Mouse (Mus musculus) spleen, adult 12 weeks (tissue): ENCODE data around the gene Gm20683.
"Not testable (repeated sequence)": the region's sequence is repeated elsewhere in the genome, so short reads cannot be mapped to it uniquely, and the experiment has no call there.

Source experiments
- DNase-seq: peaks from one replicate; pipeline ENCODE4 v3.0.0; 2022; ENCODE audit warnings: low spot score

Gene Gm20683

DNA sequence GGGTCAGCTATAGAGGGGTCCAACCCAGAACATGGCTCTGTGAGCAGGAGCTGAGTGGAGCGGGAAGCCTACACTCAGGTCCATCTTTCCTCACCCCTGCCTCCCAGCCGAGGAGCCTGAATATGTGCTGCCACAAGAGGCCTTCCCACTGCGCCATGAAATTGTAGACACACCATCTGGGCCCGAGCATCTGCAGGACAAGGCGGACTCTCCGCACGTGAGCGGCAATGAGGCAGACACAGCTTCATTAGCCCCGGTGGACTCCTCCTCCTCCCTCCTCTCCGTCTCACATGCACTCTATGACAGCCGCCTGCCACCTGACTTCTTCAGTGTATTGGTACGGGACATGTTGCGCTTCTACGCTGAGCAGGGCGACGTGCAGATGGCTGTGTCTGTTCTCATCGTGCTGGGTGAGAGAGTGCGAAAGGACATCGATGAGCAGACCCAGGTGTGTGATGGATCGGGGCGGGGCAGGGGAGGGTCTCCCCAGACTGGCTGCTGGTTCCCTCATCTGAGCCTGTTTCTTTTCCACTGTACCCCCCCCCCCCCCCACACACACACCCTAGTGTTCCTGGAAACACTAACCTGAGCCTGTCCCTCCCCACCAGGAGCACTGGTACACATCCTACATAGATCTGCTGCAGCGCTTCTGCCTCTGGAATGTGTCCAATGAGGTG is 13.9 kb downstream of the Gm20683 start:
- no peak for DNase-seq

DNA sequence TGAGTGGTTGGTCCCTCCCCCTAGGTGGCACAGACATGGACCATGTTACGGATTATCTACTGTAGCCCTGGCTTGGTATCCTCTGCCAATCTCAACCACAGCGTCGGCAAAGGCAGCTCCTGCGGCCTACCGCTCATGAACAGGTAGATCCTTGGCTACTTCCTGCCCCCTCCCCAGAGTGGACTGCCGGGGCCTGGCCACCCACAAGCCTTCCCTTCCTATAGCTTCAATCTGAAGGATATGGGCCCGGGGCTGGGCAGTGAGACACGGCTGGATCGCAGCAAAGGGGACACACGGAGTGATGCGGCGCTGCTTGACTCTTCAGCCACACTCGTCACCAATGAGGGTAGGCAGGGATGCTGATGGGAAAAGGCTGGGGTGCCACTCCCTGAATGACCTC is 14.6 kb downstream of the Gm20683 start:
- DNase-seq, result no peak

DNA sequence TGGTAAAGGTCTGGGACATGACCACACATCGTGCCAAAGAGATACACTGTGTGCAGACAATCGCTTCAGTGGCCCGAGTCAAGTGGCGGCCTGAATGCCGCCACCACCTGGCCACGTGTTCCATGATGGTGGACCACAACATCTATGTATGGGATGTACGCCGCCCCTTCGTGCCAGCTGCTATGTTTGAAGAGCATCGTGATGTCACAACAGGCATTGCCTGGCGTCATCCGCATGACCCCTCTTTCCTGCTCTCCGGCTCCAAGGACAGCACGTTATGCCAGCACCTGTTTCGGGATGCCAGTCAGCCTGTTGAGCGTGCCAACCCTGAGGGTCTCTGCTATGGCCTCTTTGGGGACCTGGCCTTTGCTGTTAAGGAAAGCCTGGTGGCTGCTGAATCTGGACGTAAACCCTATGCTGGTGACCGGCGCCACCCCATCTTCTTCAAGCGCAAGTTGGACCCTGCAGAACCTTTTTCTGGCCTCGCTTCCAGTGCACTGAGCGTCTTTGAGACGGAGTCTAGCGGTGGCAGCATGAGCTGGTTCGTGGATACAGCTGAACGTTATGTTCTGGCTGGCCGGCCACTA is 15.5 kb downstream of the Gm20683 start:
- no peak for DNase-seq

DNA sequence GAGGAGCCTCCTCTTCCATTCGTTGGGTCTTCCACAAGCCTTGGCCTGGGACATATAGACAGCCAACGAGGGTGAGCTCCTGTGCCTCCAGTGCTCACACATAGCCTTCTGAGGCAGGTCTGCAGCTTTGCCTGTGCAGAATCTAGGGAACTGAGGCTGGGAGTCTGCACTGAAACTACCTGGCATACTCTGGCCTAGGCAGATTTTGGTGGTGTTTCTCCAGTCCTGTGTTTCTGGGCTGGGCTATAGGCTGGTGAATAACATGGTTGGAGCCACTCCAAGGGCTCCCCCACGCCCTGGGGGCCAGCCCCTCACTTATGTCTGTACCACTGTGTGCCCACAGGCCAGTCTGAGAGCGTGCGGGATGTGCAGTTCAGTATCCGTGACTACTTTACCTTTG is 16.3 kb downstream of the Gm20683 start:
- no peak for DNase-seq

DNA sequence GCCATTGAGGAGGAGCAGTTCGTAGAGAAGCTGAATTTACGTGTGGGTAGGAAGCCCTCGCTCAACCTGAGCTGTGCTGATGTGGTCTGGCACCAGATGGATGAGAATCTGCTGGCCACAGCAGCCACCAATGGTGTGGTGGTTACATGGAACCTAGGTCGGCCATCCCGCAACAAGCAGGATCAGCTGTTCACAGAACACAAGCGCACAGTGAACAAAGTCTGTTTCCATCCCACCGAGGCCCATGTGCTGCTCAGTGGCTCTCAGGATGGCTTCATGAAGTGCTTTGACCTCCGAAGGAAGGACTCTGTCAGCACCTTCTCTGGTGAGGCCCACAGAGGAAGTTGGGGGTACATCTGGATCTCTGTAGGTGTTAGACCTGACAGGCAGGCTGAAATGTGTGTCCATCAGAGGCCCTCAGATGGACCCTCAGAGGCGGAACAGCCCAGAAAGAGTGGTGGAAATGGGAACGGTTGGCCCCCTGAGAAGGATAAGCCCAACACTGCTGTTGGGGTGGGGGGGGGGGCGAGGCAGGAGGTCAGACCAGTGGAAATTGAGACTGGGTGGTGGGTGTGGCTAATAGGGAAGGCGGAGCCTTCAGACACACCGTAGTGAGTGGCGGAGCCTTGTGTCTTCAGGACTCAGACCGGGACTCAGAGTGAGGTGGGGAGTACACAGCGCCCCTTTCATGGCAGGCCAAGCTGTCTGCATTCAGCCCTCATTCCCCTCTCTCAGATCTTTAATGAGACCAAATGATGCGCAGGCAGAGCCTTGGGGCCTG is 17.0 kb downstream of the Gm20683 start:
- DNase-seq, result no peak

DNA sequence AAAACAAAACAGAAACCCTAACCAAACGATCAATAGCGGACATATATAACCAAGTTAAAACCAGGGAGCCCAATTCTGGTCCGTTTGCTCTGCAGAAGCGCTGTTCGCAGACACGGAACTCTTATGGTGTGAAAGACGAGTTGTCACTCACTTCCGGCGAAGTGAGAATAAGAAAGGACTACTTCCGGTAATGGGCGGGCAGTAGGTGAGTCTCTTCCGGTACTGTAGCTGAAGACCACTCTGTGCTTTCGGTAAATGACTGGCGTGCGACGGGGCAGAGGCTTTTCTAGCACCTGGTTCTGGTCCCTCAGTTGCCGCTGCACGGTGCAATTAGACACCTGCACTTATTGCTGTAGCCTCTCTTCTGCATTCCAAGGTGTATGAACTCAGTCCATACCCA is 18.1 kb downstream of the Gm20683 start, which contains the start of gene Wdr24:
Gene Wdr24, plus strand, starts transcription at position 176 of the 400 bp plus-strand sequence.
- DNase-seq, result peak; percentile 65

DNA sequence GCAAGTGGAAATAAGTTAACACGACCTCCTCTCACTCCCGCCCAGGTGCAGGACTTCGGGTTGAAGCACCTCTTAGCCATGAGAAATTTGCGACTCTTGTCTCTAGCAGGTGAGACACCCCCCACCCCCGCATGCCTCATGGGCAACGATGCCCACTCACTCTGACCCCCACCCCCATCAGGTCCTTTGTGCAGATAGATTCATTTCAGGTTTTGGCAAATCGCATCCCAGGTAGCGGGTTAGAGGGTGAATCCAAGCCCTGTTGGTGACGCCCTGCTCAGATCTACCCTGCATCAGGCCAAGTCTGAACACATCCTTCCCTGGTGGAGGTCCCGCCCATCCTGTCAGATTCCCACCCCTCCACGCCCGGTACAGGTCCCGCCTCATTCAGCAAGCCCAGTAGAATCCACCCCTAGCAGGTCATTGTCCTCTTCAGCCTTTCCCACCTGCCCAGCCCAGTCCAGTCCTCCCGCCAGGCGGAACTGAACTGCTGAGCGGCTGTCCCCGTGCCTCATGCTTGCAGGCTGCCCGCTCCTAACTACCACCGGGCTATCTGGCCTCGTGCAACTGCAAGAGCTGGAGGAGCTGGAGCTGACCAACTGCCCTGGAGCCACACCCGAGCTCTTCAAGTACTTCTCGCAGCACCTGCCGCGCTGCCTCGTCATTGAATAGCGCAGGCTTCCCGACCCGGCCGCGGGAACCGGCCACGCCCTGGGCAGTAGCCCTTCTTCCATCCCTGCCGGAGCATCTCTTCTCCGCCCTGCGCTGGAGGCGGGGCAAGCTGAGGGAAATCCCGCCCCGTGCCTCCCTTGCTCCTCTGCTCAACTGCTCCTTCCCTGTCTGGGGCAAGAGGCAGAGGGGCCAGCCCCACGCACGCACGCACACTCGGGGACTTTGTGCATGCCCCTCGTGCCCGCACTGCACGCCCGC is 22.4 kb downstream of the Gm20683 start:
- no peak for DNase-seq

DNA sequence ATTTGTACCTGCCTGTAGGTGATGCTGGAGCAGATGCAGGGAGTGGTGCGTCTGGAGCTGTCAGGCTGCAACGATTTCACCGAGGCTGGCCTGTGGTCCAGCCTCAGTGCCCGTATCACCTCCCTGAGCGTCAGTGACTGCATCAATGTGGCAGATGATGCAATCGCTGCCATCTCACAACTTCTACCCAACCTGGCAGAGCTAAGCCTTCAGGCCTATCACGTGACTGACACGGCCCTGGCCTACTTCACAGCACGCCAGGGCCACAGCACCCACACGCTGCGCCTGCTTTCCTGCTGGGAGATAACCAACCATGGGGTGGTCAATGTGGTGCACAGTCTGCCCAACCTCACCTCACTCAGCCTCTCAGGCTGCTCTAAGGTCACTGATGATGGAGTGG is 23.9 kb downstream of the Gm20683 start:
- DNase-seq, result no peak

DNA sequence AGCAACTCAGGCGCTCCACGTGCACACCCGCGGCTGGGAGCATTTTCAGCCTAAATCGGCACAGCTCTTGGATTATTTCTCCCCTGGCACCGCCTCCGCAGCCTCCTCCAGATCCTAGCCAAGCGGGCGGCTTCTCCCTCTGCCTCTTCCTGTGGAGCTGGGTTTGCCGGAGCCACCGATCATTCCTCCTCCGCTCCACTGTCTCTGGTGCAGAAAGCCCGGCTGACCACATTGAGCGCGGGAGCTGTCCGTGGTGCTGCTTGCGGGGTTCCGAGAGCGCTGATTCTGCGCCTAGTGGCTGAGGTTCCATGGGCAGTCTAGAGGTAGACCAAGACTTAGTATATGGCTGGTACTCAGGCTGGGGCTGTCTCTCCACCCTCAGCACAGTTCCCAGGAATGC is 28.1 kb downstream of the Gm20683 start:
- no peak for DNase-seq

DNA sequence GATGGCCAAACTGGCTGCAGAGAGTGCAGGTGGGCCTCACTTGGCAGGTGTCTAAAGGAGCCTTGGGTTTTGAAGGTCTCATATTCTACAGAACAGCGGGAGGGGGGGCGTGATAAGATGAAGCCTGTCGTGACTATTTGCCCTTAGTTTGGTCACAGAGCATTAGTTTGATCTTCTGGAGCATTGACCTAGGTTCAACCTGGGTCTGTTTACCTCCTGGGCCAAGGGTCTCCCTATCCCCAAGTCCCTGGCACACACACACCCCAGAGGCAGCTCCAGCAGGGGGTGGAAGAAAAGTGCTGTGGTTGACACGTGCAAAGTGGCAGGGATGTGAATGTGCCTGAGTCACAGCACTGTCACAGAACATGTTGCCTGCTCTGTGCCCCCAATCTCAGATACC is 30.7 kb downstream of the Gm20683 start:
- DNase-seq, result no peak

DNA sequence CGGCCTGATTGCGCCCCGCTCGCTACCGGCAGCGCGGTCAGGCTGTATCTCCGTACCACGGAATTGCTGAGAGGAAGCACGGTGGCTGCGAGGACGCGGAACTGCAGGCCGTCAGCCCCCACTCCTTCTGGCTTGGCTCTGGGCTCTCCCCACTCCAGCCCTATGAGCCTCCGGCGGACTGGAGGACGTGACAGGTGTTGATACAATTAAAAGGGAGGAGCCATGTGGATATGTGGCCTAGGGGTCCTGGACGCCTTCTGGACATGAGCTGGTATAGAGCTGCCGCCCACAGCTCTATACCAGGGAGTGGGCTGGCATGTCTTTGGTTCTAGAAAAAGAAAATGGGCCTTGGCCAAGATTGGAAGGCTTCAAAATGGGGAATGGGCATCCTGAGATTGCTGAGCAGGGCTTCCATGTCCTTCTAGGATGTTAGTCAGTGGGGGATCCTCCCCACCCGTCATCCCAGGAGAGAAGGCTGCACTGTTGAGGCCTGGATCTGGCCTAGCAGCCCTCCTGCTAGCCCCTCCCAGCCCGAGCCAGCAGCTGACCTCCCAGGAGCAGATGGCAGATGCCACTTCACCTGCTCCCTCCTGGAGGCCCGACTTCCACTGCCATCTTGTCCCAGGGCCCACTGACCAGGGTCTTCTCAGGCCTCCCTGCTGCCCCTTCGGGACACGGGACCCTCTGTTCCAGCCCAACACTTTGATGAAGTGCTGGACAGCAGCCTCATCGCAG is 31.8 kb downstream of the Gm20683 start:
- DNase-seq, result no peak

DNA sequence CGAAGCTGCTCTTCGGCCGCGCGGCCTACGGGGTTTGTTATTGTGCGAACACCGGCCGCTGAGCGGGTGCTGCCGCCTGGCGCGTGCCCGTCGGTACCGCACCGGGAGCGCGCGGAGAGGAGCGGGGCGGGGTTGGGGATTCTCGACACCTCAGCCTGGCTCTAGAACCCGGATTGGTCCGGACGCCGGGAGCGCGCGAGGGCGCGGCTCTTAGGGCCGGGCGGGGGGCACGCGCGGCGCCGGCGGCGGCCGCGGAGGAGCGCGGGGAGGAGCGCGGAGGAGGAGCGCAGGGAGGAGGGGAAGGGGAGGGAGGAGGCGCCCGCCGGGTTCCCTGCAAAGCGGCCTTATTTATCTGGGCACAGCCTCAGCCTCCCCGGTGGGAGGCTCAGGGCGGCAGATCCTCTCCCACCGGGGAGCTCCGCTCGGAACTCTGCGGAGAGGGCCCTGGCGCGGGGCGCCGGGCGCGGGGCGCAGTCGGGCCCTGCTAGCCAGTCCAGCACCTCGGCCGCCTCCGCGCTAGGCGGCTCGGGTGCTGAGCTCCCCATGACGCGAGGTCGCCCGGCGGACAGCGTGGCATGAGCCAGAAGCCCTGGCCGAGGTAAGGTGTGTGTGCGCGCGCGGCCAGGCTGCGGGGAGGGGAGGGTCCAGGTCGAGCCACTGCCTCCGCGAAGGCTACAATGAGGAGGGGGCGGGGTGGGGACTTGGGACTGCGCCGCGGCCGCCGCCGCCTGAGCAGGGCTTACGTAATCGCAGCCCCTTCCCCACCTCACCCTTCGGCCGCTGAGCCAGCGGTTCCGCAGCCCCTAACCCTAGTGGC is 32.6 kb downstream of the Gm20683 start, which contains the start of gene Fbxl16:
Gene Fbxl16, plus strand, starts transcription at position 297 of the 817 bp plus-strand sequence.
- no peak for DNase-seq

DNA sequence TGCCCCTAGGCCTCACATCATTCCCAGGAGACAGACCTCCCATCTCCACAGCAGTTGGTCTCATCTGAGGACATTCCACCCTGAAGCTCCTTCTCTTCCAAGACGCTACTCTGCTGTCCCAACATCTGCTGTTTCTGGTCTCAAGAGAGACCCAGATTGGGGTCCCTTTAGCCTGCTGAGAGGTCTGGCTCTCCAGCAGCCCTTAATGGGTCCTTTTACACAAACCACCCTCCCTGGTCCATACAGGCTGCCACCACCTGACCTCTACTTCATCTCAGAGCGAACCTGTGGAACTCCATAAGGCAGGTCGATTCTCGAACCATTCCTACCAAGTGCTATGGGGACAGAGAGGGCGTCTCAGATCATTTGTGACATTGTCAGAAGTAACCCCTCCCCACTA is 33.5 kb downstream of the Gm20683 start:
- no peak for DNase-seq

DNA sequence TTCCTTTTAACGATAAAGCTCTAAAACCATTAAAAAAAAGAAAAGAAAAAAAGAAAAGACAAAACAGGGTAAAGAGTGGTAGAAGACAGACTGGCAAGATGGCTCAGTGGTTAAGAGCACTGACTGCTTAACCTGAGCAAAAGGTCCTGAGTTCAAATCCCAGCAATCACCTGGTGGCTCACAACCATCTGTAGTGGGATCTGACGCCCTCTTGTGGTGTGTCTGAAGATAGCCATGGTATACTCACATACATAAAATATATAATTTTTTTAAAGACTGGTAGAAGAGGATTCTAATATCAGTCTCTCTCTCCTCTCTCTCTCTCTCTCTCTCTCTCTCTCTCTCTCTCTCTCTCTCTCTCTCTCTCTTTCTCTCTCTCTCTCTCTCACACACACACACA is 34.1 kb downstream of the Gm20683 start:
- DNase-seq, result not testable (repeated sequence)

DNA sequence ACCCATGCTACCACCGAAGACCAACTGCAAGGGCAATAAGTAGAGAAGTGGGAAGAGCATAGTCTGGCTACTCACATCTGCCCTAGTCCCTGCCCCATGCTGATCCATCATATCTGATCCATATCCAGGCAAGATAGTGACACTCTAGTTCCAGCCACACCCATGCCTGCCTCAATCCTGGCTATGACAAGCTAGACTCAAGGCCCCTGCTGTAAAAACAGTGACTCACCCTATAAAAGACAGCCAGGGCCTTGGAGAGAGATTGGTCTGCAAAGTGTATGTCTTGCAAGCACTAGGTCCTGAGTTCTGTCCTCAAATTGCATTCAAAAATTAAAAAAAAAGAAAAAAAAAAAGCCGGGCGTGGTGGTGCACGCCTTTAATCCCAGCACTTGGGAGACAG is 35.1 kb downstream of the Gm20683 start:
- no peak for DNase-seq

DNA sequence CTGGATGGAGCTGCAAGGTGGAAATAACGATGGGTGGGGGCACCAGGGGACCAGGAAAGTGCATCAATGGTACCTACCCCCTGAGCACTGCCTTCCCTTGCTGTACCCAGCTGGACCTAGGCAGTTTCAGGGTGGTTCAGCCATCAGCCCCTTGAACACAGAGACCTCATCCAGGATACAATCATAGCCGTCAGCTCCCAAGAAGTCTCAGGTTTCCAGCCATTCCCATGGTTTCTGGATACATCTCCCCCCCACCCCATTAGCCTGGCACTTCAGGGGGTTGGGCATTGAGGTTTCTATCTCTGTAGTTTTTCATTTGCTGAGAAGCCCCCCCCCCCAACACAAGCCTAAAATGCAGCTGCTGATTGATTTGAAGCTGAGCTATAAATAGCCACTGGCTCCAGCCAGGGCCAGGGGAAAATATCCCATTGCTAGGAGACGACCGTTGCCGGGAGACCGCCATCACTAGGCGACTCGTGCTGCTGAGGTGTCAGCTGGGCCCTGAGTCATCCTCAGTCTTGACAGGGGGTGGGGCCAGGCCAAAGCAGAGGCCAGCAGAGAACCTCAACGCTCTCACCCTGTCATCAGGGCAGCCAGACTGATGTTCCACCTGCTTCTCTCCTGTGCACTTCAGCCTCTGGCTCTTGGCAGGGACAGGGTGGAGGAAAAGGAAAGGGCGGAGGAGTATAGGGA is 38.6 kb downstream of the Gm20683 start:
- no peak for DNase-seq

DNA sequence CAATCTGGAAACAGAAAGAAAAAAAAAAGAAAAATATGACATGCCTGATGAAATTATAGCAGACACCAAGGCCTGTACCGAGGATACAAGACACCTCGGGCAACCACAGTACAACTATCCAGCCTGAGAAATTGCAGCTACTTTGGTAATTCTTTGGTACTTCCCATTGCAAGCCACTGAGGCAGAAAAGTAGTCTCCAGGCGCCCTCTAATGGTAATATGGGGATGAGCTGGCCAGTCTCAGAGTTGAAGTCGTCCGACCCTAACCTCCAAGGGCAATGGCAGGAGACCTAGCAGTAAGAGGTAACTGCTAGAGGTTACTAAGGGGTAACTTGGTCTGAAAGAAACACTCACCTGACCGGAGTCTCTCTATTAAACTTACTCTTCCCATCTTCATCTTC is 40.5 kb downstream of the Gm20683 start:
- peak; percentile 50 for DNase-seq

DNA sequence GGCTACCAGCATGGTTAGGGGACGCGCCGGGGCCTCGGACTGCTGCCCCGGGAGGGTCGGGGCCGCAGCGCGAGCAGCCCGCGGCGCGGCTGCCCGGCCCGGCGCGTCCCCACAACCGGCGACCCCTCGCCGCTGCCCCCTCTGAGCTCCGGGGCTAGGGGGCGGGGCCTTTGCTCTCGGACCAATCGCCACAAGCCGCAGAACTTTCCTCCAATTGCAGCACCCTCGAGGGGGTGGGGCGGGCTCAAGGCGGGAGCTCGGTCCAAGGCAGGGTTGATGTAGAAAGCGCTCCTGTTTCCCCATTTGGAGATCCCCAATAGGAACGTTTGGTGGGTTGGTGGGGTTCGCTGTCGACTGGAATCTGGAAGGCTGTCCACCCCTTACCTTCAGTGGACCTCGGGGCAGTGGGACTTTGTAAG is 44.6 kb downstream of the Gm20683 start, which contains the start of gene Metrn:
Gene Metrn, minus strand, starts transcription at position 186 of the 419 bp plus-strand sequence.
- peak; percentile 75 for DNase-seq

DNA sequence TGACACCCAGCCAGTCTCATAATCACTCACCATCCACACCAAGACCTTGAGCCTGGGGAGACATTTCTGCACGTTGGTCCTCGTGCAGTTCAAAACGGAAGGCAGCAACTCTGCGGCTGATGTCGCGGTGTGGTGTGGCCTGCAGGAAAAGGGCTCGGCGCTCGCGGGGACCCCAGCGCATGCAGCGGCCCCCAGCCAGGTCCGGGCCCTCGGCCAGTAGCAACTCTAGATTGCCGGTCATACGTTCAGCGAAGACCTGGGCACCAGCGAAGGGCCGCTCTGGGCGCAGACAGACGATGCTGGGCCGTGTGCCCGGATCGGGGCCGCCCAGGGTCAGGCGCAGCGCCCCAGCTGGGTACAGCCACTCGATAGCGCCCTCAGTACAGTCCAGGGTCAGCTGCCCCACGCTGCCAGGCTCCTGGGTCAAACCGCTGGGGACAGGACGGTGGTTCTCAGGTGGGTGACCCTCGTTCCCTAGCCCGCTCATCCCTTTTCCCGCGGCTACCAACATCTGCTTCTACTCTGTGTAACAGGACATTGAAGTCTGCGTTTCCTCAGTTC is 45.3 kb downstream of the Gm20683 start:
- no peak for DNase-seq
